Mouse (Mus musculus) midbrain, embryonic 10.5 days (tissue): ENCODE measurements around the gene Ranbp3. TPM values are rescaled to one million over a fixed set of nuclear protein-coding genes. Genes with fewer than 3 reads are reported as not detected.

Source experiments
- DNase-seq: peaks from one replicate; pipeline ENCODE4 v3.0.0-alpha.2; 2017; ENCODE audit warnings: low spot score
- H3K27ac ChIP-seq: fragments of 300-500 bp; sonication (generic); replicated peaks from 2 replicates; pipeline ENCODE4 v1.5.1; 2016; ENCODE audit warnings: mild to moderate bottlenecking
- H3K27me3 ChIP-seq: fragments of 300-500 bp; sonication (generic); 2 replicates; pipeline ENCODE4 v1.6.1; 2016; ENCODE audit warnings: low read depth, mild to moderate bottlenecking; ENCODE audit not compliant: poor library complexity, severe bottlenecking
- H3K36me3 ChIP-seq: fragments of 300-500 bp; sonication (generic); 2 replicates; pipeline ENCODE4 v1.6.1; 2016; ENCODE audit warnings: mild to moderate bottlenecking, moderate library complexity
- H3K4me1 ChIP-seq: fragments of 300-500 bp; sonication (generic); 2 replicates; pipeline ENCODE4 v1.6.1; 2016
- H3K4me3 ChIP-seq: fragments of 300-500 bp; sonication (generic); 2 replicates; pipeline ENCODE4 v1.5.1; 2016; ENCODE audit warnings: mild to moderate bottlenecking, moderate library complexity
- H3K9me3 ChIP-seq: fragments of 300-500 bp; sonication (generic); replicated peaks from 2 replicates; pipeline ENCODE4 v1.6.1; 2016; ENCODE audit warnings: mild to moderate bottlenecking
- WGBS: fragments of 180-500 bp; shearing (Covaris S2); methylation state at CpG from one replicate; pipeline ENCODE4 v1.1.7; 2016; 5-methylcytosine and 5-hydroxymethylcytosine counted together
- polyA plus RNA-seq: library from polyadenylated mRNA; unstranded; fragments of >200 nt; fragmentation: Nextera tagmentation; extraction: Ambion mirVana; gene quantifications from 2 replicates; pipeline ENCODE4 v1.2.1, GENCODE M21; 2016

The Ranbp3 gene
- polyA plus RNA-seq, 1 experiment from 2014 or later = 145 TPM

DNA sequence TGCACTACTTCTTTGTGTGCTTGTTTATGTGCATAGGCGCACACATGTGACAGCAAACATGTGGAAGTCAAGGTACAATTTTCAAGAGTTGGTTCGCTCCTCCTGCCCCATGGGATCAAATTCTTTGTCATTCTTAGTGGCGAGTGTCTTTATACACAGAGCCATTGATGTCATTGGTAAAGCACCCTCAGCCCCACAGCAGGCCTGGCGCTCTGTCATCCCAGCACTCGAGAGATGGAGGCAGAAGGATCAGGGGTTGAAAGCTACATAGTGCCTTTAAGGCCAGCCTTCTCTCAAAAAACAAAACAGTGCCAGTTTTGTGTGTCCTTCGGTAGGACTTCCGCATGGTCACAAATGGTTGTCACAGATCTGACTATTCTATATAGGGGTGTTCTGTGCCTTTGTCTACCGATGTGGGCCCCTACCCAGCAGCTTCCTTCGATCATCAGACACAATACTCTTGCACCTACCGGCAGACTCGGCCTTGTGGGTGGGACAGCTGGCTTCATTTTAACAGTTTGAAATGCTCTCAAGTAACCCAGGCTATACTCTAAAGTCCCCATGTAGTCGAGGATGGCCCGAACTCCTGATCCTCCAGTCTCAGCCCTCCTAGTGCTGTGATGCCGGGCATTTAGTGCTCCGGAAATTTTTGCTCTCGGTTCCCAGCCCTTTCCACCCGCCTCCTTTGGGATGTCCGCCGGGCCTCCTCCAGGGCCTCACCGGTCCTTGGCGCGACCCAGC, 43.0 kb downstream of the Ranbp3 start:
- Histone ChIP-seq H3K4me1 (peaks cover 41% of the 10 kb centered on the region), H3K27me3 (no peaks in the 10 kb centered on the region), H3K36me3 (peaks cover 30% of the 10 kb centered on the region), H3K4me3 (peak overlapping the region; percentile 88), H3K9me3 (no peaks in the 10 kb centered on the region), H3K27ac (peak overlapping the region; percentile 85)
- WGBS = 27% methylated on average over 22 of the region's 22 CpGs
- DNase-seq = no peak

DNA sequence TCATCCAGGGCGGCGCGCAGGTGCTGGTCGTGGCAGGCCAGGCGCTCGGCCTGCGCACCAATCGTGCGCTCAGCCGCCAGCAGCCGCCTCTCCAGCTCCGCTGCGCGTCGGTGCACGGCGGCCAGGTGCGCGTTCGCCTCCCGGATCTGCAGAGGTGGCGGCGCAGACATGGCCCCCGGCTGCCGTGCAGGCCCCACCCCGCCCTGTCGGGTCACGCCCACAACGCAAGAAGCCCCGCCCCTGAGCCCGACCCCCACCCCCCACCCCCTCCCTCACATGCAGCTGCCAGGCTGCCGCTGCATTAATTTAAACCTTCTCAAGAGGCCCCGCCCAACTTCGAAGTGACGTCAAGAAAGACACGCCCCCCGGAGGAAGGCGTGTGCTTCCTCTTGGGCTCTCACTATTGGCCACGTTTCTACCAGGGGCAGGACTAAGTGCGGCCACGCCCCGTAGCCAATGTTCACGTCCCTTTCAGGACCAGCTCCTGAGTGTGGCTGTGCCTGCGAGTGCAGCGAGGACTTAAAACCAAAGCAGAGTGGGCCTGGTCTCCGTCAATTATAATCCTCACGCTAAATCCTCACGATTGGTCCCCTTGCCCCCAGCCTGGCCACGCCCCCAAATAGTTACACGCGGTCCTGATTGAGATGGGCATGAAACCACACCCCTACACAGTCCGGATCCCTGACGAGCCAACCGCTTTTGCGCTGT, 43.7 kb downstream of the Ranbp3 start:
- peak overlapping the region; percentile 94 for H3K27ac ChIP-seq
- under 1% methylated on average over 55 of the region's 55 CpGs for WGBS
- peaks cover 41% of the 10 kb centered on the region for H3K4me1 ChIP-seq
- DNase-seq = peak; percentile 98
- no peaks in the 10 kb centered on the region for H3K27me3 ChIP-seq
- peaks cover 30% of the 10 kb centered on the region for H3K36me3 ChIP-seq
- peak overlapping the region; percentile 88 for H3K4me3 ChIP-seq
- no peaks in the 10 kb centered on the region for H3K9me3 ChIP-seq

DNA sequence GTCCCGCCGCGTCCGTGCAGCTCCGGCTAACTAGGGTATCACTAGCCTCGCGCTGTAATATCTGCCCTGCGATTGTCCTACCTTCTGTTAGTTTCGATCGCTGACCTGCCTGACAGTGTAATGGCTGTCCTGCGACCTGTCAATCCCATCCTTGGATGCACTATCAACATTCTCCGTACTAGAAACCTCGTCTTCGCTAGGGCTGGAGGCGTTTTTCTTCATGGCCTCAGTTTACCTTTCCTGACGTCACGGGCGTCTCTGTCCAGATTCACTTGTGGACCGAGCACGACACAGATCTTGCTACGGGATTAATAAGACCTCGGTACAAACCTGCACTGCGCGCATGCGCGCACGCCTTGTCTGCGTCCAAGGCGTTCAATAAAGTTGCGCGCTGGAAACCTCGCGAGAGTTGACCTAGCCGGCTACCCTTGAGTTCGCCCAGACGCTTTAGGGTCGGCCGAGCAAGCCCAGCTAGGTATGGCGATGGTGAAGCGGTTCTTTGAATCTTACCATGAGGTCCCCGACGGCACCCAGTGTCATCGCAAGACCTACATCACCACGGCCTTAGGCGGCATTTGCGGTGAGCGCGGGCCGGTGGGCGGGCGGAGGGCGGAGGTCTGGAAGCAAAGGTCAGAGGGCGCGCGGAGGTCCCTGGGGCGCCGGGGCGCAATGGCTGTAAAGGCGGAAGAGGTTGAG, 44.4 kb downstream of the Ranbp3 start, which contains the start of the genes Ndufa11 and Vmac:
Ndufa11 (plus strand) TSS at position 405 of the 696 bp plus-strand sequence.
Vmac (minus strand) TSS at position 660 of the 696 bp plus-strand sequence.
- H3K36me3 ChIP-seq = peaks cover 30% of the 10 kb centered on the region
- H3K27me3 ChIP-seq = no peaks in the 10 kb centered on the region
- DNase-seq = peak; percentile 97
- WGBS = under 1% methylated on average over 59 of the region's 59 CpGs
- H3K4me1 ChIP-seq = peaks cover 41% of the 10 kb centered on the region
- H3K27ac ChIP-seq = peak within 1 kb of the TSS; percentile 94
- peak within 1 kb of the TSS; percentile 88 for H3K4me3 ChIP-seq
- no peaks in the 10 kb centered on the region for H3K9me3 ChIP-seq

DNA sequence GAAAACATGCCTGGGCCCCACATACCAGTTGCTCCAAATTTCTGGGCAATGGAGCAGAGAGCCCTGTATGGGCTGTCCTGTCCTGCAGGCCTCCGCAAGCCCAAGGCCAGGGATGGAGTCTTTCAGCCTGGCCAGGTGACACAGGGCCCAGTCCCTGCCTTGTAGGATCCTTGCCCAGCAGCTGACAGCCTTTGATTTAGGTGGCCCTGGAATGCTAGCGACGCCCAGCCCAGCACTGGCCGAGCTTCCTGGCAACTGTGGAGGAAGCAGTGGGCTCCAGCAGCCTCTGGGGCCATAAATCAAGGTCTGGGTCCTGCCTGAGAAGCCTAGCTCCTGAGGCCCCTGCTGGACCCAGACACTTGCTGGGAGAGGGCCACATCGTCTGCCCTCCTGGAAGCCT, 49.3 kb downstream of the Ranbp3 start:
- 91% methylated on average over 5 of the region's 5 CpGs for WGBS
- H3K27me3 ChIP-seq = no peaks in the 10 kb centered on the region
- no peak overlapping the region for H3K27ac ChIP-seq
- H3K9me3 ChIP-seq = no peaks in the 10 kb centered on the region
- H3K4me1 ChIP-seq = peaks cover 35% of the 10 kb centered on the region
- H3K36me3 ChIP-seq = peaks cover 50% of the 10 kb centered on the region
- DNase-seq = no peak
- H3K4me3 ChIP-seq = no peak overlapping the region

DNA sequence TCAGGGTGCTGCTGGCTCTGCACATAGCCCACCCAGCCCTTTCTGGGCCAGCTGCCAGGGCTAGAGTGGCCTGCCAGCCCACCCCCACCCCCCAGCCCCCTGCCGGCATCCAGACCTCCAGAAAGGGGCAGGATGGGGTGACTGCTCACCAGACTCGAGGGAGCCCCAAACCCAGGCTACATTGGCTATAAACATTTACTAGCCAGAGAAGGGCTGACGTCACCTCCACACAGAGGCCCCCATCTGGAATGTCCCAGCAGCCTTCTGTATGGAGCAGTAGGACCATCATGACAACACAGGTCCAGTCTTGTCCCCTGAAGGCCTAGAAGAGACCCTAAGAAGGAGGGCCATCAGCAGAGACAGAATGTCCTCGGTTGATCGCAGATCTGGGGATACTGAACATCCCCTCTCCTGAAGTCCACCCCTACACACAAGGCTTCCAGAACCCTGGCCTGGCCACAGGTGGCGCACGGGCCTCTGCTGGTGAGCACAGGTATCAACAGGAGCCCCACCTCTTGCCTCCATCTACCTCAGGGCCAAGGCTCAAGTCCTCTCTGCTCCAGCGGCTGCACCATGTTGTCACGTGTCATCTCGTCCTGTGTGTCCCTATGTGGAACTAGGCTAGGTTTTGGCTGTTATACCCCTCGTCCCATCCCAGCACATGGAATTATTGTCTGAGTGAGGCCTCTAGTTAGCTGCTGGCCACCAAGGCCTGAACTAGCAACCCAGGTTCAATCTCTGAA, 50.5 kb downstream of the Ranbp3 start:
- Histone ChIP-seq H3K4me1 (peaks cover 37% of the 10 kb centered on the region), H3K9me3 (no peaks in the 10 kb centered on the region), H3K27ac (no peak overlapping the region), H3K27me3 (no peaks in the 10 kb centered on the region), H3K4me3 (no peak overlapping the region), H3K36me3 (peaks cover 50% of the 10 kb centered on the region)
- no peak for DNase-seq
- WGBS = 88% methylated on average over 11 of the region's 11 CpGs

DNA sequence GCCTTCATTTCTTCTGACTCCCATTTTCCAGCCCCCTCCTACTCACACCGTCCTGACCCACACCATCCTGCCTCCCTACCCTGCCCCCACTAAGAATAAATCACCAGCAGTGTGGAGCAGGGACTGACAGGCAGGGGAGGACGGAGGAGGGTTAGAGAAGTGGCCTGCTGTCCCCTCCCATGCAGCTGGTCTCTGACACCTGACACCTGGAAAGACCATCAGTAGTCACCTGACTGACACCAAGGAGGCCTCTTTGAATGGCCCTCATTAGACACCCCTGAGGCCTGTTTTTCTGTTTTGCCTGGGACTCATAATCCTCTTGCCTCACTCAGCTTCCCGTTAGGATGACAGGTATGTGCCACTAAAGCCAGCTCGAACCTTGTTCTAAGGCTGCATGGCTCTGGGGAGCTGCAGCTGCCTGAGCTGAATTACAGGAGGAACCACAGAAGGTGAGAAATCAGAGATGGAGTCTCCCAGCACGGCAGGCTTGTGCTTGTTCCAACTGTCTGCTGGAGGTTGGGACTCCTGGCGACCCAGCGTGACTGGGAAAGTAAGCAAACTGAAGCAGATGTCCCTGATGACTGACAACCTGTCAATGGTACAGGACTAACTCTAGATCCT, 54.0 kb downstream of the Ranbp3 start:
- no peak for DNase-seq
- peak overlapping the region; percentile 23; the same call in 1 of the 2 replicates for H3K27ac ChIP-seq
- peaks cover 29% of the 10 kb centered on the region for H3K36me3 ChIP-seq
- H3K9me3 ChIP-seq = no peaks in the 10 kb centered on the region
- WGBS = 17% methylated on average over 7 of the region's 7 CpGs
- H3K4me3 ChIP-seq = no peak overlapping the region
- H3K27me3 ChIP-seq = no peaks in the 10 kb centered on the region
- peaks cover 26% of the 10 kb centered on the region for H3K4me1 ChIP-seq

DNA sequence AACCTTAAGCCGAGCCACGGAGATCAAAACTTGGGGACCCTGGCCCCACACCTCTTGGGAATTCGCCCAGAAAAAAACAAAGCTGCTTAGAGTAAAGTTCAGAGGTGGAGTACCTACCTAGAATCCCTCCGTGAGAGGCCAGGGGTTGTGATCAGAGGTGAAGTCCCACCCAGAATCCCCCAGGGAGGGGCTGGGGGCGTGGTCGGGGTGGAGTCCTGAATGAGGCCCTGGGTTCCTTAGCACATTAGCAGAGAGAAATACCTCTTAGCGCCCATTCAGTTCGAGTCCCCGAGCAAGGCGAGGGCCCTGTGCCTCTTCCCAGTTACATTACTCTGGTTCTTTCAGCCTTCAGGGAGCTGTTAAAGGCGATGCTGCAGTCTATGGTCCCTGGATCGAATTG, 54.6 kb downstream of the Ranbp3 start:
- Histone ChIP-seq H3K9me3 (no peaks in the 10 kb centered on the region), H3K36me3 (peaks cover 24% of the 10 kb centered on the region), H3K4me3 (no peak overlapping the region), H3K27ac (0 out of 2 replicates have a peak overlapping the region, but pooled peaks have one; percentile 4), H3K27me3 (no peaks in the 10 kb centered on the region), H3K4me1 (peaks cover 26% of the 10 kb centered on the region)
- DNase-seq = no peak
- 13% methylated on average over 12 of the region's 12 CpGs for WGBS

DNA sequence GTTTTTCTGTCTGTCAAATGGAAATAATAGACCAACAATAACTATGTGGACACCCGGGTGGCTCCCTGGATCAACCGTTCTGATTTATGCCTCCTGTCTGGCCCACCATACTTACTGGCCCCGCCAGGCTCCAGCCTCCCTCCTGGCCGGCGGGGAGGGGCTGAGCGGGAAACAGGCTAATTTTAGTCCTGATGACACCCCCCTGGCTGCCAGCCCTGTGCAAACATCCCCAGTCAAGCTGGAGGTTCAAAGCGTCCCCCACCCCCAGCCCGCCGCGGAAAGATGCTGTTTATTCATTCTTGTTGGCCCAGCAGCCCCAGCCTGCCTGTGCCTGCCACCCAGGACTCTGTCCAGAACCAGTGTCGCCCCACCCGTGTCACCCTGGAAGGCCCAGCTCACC, 55.0 kb downstream of the Ranbp3 start:
- H3K36me3 ChIP-seq = peaks cover 20% of the 10 kb centered on the region
- peaks cover 26% of the 10 kb centered on the region for H3K4me1 ChIP-seq
- DNase-seq = no peak
- peak overlapping the region; percentile 4; the same call in 1 of the 2 replicates for H3K27ac ChIP-seq
- no peaks in the 10 kb centered on the region for H3K27me3 ChIP-seq
- WGBS = 42% methylated on average over 12 of the region's 12 CpGs
- H3K4me3 ChIP-seq = no peak overlapping the region
- H3K9me3 ChIP-seq = no peaks in the 10 kb centered on the region

DNA sequence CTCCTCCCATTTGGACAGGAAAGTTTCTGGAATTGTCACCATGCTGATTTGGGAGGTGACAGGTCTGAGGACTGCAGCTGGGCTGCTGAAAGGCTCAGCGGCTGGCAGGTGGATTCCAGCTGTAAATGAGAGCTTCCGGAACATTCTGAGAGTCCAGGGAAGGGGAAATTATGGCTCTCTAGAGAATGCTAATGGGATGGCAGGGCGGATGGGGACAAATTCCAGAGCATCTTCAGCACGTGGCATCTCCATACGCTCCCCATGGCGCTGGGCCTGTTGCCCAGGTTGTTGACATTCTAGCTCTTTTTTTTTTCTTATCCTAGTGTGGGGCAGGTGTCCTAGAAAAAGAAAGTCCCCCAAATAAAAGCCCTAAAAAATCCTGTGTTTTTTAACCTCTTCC, 56.1 kb downstream of the Ranbp3 start:
- no peak overlapping the region for H3K27ac ChIP-seq
- 66% methylated on average over 6 of the region's 6 CpGs for WGBS
- H3K4me1 ChIP-seq = peaks cover 26% of the 10 kb centered on the region
- no peaks in the 10 kb centered on the region for H3K27me3 ChIP-seq
- no peaks in the 10 kb centered on the region for H3K9me3 ChIP-seq
- DNase-seq = no peak
- no peak overlapping the region for H3K4me3 ChIP-seq
- peaks cover 9% of the 10 kb centered on the region for H3K36me3 ChIP-seq

DNA sequence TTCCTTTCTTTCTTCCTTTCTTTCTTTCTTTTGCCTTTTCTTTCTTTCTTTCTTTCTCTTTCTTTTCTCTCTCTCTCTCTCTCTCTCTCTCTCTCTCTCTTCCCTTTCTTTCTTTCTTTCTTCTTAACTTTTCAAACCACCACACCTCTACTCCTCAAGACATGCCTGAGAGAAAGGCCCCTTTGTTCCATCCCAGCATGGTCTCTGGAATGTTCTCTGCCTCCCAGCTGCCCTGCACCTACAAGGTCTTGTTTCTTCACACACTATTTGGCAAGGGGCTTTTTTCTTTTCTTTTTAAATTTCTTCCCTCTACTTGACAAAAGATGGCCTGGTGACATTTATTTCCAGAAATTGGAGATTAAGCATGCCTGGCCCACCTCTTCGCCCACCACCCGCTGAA, 56.6 kb downstream of the Ranbp3 start:
- no peaks in the 10 kb centered on the region for H3K27me3 ChIP-seq
- no peaks in the 10 kb centered on the region for H3K9me3 ChIP-seq
- 66% methylated on average over 2 of the region's 2 CpGs for WGBS
- H3K4me3 ChIP-seq = no peak overlapping the region
- H3K4me1 ChIP-seq = peaks cover 26% of the 10 kb centered on the region
- no peak for DNase-seq
- no peak overlapping the region for H3K27ac ChIP-seq
- H3K36me3 ChIP-seq = peaks cover 4% of the 10 kb centered on the region; the same call in 1 of the 2 replicates

DNA sequence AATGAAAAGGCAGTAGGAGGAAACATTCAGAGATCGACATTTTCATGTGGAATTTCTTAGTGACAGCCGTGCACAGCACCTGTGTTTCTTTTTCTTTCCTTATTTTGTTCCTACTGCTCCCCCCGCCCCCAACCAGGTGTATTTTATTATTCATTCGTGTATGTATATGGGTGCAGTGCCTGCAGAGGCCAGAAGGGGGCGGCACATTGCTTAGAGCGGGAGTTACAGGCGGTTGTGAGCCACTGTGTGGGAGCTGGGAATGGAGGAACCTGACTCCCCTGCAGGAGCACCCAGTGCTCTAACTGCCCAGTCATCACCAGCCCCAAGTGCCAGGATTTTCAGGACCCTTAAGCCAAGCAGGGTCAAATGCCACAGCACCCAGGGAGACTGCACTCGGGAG, 63.4 kb downstream of the Ranbp3 start:
- H3K36me3 ChIP-seq = no peaks in the 10 kb centered on the region
- no peaks in the 10 kb centered on the region for H3K27me3 ChIP-seq
- H3K9me3 ChIP-seq = no peaks in the 10 kb centered on the region
- no peak overlapping the region for H3K4me3 ChIP-seq
- no peaks in the 10 kb centered on the region for H3K4me1 ChIP-seq
- no peak for DNase-seq
- H3K27ac ChIP-seq = no peak overlapping the region
- WGBS = 48% methylated on average over 8 of the region's 8 CpGs

DNA sequence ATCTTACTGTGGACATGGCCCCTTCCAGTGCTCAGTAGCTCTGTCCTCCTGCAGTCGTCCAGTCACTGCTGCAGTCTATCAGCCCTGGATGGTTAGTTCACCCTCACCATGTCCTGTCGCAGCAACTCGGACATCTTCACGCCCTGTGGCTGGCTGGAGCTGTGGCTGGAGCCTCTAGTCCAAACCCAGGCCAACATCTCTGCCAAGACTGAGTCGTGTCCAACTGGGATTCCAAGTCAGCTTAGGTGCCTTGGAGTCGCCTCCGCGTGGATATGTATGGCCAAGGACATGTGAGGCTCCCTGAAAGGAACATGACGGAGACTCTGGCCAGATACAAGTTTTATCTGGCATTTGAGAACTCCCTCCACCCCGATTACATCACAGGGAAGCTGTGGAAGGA, 65.1 kb downstream of the Ranbp3 start:
- no peaks in the 10 kb centered on the region for H3K9me3 ChIP-seq
- no peak overlapping the region for H3K27ac ChIP-seq
- H3K4me3 ChIP-seq = no peak overlapping the region
- no peak for DNase-seq
- no peaks in the 10 kb centered on the region for H3K4me1 ChIP-seq
- no peaks in the 10 kb centered on the region for H3K27me3 ChIP-seq
- 83% methylated on average over 10 of the region's 10 CpGs for WGBS
- H3K36me3 ChIP-seq = no peaks in the 10 kb centered on the region
